Mouse (Mus musculus) brain, adult 2 months (tissue): ENCODE data around the gene Chrm3.

Experiments used
- DNase-seq: peaks from one replicate; pipeline ENCODE4 v3.0.0; 2011; ENCODE audit warnings: low read depth, low spot score

Gene Chrm3

GRCm38 (mm10) chr13:9993571-9993970, 367.1 kb downstream of the Chrm3 start:
- DNase-seq: no peak

- DNase-seq: no peak
Observed at GRCm38 (mm10) chr13:9992640-9993039, 368.0 kb downstream of the Chrm3 start.

- no peak for DNase-seq
Observed at GRCm38 (mm10) chr13:9985648-9986047, 375.0 kb downstream of the Chrm3 start.

GRCm38 (mm10) chr13:9983293-9983692, 377.4 kb downstream of the Chrm3 start:
- no peak for DNase-seq

- DNase-seq: no peak
Observed at GRCm38 (mm10) chr13:9977699-9978098, 382.9 kb downstream of the Chrm3 start.

GRCm38 (mm10) chr13:9973742-9974321, 386.8 kb downstream of the Chrm3 start:
- no peak for DNase-seq

GRCm38 (mm10) chr13:9971845-9972244, 388.8 kb downstream of the Chrm3 start:
- DNase-seq: peak; percentile 36

GRCm38 (mm10) chr13:9952619-9953018, 408.0 kb downstream of the Chrm3 start:
- no peak for DNase-seq

- DNase-seq: peak; percentile 74
Observed at GRCm38 (mm10) chr13:9951376-9951775, 409.3 kb downstream of the Chrm3 start.

- peak; percentile 67 for DNase-seq
Observed at GRCm38 (mm10) chr13:9949091-9949490, 411.6 kb downstream of the Chrm3 start.

- DNase-seq: no peak
Observed at GRCm38 (mm10) chr13:9940186-9940585, 420.5 kb downstream of the Chrm3 start.

GRCm38 (mm10) chr13:9938798-9939485, 421.7 kb downstream of the Chrm3 start:
- no peak for DNase-seq

GRCm38 (mm10) chr13:9932714-9933113, 427.9 kb downstream of the Chrm3 start:
- DNase-seq: no peak

- no peak for DNase-seq
Observed at GRCm38 (mm10) chr13:9930606-9931005, 430.0 kb downstream of the Chrm3 start.

GRCm38 (mm10) chr13:9929978-9930377, 430.7 kb downstream of the Chrm3 start:
- peak; percentile 74 for DNase-seq

- no peak for DNase-seq
Observed at GRCm38 (mm10) chr13:9921150-9921549, 439.5 kb downstream of the Chrm3 start.

GRCm38 (mm10) chr13:9912697-9913096, 447.9 kb downstream of the Chrm3 start:
- DNase-seq: no peak

GRCm38 (mm10) chr13:9908707-9909106, 451.9 kb downstream of the Chrm3 start:
- no peak for DNase-seq

- no peak for DNase-seq
Observed at GRCm38 (mm10) chr13:9907202-9907601, 453.4 kb downstream of the Chrm3 start.

- no peak for DNase-seq
Observed at GRCm38 (mm10) chr13:9904455-9904854, 456.2 kb downstream of the Chrm3 start.

- DNase-seq: no peak
Observed at GRCm38 (mm10) chr13:9900653-9901385, 459.8 kb downstream of the Chrm3 start.

GRCm38 (mm10) chr13:9898664-9899369, 461.8 kb downstream of the Chrm3 start:
- DNase-seq: no peak
